Mouse (Mus musculus) hindbrain, embryonic 12.5 days (tissue): ENCODE data around the gene Col6a5. TPM values are rescaled to one million over a fixed set of nuclear protein-coding genes. Genes with fewer than 3 reads are reported as not detected.

Experiments used
- ATAC-seq: fragments of 200-750 bp; cut with Nextera tagmentation; 2 replicates; pipeline ENCODE4 v1.8.0; 2017; ENCODE audit warnings: moderate TSS enrichment; ENCODE audit not compliant: low FRiP score
- H3K27ac ChIP-seq: fragments of 300-500 bp; sonication (generic); 2 replicates; pipeline ENCODE4 v1.5.1; 2016; ENCODE audit warnings: mild to moderate bottlenecking
- H3K27me3 ChIP-seq: fragments of 300-500 bp; sonication (generic); 2 replicates; pipeline ENCODE4 v1.6.1; 2016; ENCODE audit warnings: mild to moderate bottlenecking
- H3K36me3 ChIP-seq: fragments of 300-500 bp; sonication (generic); 2 replicates; pipeline ENCODE4 v1.6.1; 2016; ENCODE audit warnings: mild to moderate bottlenecking
- H3K4me1 ChIP-seq: fragments of 300-500 bp; sonication (generic); 2 replicates; pipeline ENCODE4 v1.6.1; 2016
- H3K4me2 ChIP-seq: fragments of 300-500 bp; sonication (generic); replicated peaks from 2 replicates; pipeline ENCODE4 v1.6.1; 2016; ENCODE audit warnings: mild to moderate bottlenecking
- H3K4me3 ChIP-seq: fragments of 300-500 bp; sonication (generic); 2 replicates; pipeline ENCODE4 v1.5.1; 2016; ENCODE audit warnings: mild to moderate bottlenecking
- H3K9ac ChIP-seq: fragments of 300-500 bp; sonication (generic); 2 replicates; pipeline ENCODE4 v1.6.1; 2016; ENCODE audit warnings: mild to moderate bottlenecking, moderate library complexity
- H3K9me3 ChIP-seq: fragments of 300-500 bp; sonication (generic); replicated peaks from 2 replicates; pipeline ENCODE4 v1.6.1; 2016; ENCODE audit warnings: mild to moderate bottlenecking
- WGBS: fragments of 180-500 bp; shearing (Covaris S2); methylation state at CpG from one replicate; pipeline ENCODE4 v1.1.7; 2016; 5-methylcytosine and 5-hydroxymethylcytosine counted together
- polyA plus RNA-seq: library from polyadenylated mRNA; unstranded; fragments of >200 nt; fragmentation: Nextera tagmentation; extraction: Ambion mirVana; gene quantifications from 2 replicates; pipeline ENCODE4 v1.2.1, GENCODE M21; 2016

Col6a5 gene
- polyA plus RNA-seq, 1 experiment from 2014 or later, result 0.04 TPM

DNA sequence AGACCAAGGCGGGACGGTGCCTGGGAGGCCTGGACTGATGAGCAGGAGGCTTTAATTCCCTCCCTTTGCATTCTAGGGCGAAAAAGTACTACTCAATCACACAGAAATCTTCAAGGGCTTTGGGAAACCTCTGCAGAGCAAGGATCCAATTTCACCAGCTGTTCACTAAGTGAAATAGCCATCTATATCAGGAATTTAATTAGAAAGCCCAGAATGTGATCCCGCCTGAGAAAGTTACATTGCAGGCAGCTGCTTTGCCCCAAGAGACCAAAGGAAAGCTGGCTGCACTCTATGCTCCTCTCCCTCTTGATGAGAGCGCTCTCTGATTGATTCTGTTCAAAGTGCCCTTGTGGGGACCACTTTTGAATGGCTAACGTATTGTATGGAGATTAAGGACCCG lies 149.0 kb downstream of the Col6a5 start:
- WGBS, result 71% methylated on average over 7 of the region's 7 CpGs
- Histone ChIP-seq H3K27me3 (no peaks in the 10 kb centered on the region), H3K4me1 (0 out of 2 replicates have a peak, but pooled peaks cover 4% of the 10 kb centered on the region), H3K27ac (no peak overlapping the region), H3K9ac (no peak overlapping the region), H3K9me3 (no peaks in the 10 kb centered on the region), H3K36me3 (no peaks in the 10 kb centered on the region), H3K4me3 (no peak overlapping the region), H3K4me2 (no peak overlapping the region)
- no peak for ATAC-seq

DNA sequence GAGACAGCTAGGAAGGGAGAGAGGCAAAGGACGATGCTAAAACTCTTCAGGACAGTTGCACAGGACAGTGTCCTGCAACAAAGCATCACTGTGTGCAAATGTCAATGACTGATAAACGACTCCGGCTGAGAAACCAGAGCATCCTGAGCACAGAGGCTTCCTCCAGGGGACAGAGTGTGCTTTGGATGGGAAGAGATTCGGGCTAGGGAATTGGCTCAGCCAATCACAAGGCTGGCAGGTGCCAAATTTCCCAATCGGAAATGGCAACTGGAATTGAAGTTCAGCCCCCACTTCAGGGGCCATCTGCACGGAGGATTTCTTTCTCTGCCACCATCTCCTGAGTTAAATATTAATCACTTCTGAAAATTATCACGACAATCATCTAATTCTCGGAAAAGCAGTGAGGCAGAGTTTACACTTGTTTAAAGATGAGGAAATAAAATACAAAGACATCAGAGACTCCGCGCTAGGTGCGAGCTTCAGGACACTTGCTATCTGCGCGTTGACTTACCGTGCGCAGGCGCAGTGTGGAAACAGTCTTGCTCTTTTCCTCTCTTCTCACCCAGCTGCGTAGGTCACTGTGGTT lies 151.4 kb downstream of the Col6a5 start:
- H3K4me2 ChIP-seq, result no peak overlapping the region
- H3K27me3 ChIP-seq, result no peaks in the 10 kb centered on the region
- no peaks in the 10 kb centered on the region for H3K9me3 ChIP-seq
- H3K4me3 ChIP-seq, result no peak overlapping the region
- no peak overlapping the region for H3K9ac ChIP-seq
- 0 out of 2 replicates have a peak, but pooled peaks cover 4% of the 10 kb centered on the region for H3K4me1 ChIP-seq
- ATAC-seq, result no peak
- no peak overlapping the region for H3K27ac ChIP-seq
- WGBS, result 87% methylated on average over 17 of the region's 17 CpGs
- H3K36me3 ChIP-seq, result no peaks in the 10 kb centered on the region

Other genes with a start within 250 kb of the Col6a5 start
- 0.21 and 0.40 TPM in 2 replicates for gene Col6a6, start 132.5 kb downstream of the Col6a5 start, polyA plus RNA-seq
- gene Col6a4, start 136.1 kb upstream of the Col6a5 start, polyA plus RNA-seq, result 0.07 and 0.37 TPM in 2 replicates
- gene Glyctk, start 197.5 kb upstream of the Col6a5 start, polyA plus RNA-seq, result 5.1 and 5.6 TPM in 2 replicates
- 34.1 and 38.9 TPM in 2 replicates for gene Wdr82, start 210.3 kb upstream of the Col6a5 start, polyA plus RNA-seq
- 32.3 and 37.0 TPM in 2 replicates for gene Ppm1m, start 239.1 kb upstream of the Col6a5 start, polyA plus RNA-seq
- 60.2 and 62.1 TPM in 2 replicates for gene Twf2, start 242.5 kb upstream of the Col6a5 start, polyA plus RNA-seq